Mouse (Mus musculus) thymus, postnatal 4 days (tissue): ENCODE results near the gene Tent5a.

ENCODE experiments used
- DNase-seq: peaks from one replicate; pipeline ENCODE4 v3.0.0; 2021

The Tent5a gene

DNA sequence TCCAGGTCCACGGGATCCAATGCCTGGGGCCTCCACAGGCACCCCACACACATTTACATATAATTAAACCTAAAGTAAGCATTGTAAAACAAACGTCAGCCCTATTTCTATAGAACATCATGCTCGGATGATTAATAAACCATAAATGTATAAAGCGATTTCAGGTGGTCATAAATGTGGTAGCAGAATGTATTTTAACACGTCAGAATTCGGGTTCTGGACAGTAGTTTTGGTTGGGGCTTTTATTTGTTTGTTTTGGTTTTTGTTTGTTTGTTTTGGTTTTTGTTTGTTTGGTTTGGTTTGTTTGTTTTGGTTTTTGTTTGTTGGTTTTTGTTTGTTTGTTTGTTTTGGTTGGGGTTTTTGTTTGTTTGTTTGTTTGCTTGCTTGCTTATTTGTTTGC is 14.7 kb downstream of the Tent5a start, which contains the start of gene Gm11114:
TSS of gene Gm11114 (plus strand) at position 301 of the 400 bp plus-strand sequence.
- no peak for DNase-seq

DNA sequence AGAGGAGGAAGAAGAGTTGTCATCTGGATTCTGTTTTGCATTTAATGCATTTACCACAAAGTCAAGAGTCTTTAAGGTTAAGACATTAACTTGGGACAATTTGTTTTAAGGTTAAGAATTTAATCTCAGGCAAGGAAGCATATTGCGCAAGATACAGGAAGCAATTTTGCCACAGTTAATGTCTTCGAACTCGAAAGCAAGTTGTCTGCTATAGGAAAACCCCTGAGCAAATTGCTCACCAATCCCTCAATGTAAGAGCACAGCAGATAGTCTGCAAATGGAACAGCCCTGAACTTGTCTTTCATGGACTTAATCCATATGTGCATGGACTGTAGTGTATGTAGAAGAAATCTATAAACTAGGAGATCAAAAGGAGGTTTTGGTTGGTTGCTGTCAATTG is 23.8 kb downstream of the Tent5a start:
- no peak for DNase-seq

DNA sequence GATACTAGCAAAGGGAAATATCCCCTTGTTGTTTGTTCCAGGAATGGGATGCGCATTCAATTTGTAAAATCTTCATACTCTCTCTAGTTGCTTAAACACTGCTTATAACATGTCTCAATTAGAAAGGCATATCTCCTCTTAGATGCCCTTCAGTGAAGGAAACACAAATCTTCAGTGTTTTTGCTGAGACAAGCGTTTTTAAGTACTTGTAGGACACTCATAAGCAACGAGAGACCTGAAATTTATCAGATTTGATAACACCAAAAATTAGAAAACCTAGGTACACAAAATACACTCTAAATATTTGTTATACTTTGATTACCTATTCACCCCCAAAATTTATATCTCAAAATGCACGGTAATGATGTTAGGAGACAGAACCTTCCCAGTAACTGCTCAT is 24.3 kb downstream of the Tent5a start:
- DNase-seq: no peak

DNA sequence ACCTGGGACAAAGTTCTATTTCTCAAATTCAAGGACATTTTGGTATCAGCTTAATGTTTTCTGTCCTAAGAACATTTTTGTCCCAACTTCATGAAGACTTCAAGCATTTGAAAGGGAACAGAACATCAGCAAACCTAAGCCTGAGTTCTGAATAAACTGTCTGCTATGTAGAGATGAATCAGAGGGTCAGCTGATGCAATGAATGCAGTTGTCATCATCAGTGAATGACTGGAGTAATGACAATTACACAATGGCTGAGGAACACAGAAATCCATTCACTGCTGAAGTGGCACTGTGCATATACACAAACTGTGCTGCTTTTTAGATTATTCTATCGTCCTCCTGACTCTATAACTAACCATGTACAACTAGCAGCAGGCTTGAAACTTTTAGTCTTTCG is 53.0 kb downstream of the Tent5a start:
- no peak for DNase-seq
